Mouse (Mus musculus): ENCODE data around the gene Abtb1. TPM values are rescaled to one million over a fixed set of nuclear protein-coding genes. Genes with fewer than 3 reads are reported as not detected.

The Abtb1 gene
- polyA plus RNA-seq, 1 experiment: 239 TPM

DNA sequence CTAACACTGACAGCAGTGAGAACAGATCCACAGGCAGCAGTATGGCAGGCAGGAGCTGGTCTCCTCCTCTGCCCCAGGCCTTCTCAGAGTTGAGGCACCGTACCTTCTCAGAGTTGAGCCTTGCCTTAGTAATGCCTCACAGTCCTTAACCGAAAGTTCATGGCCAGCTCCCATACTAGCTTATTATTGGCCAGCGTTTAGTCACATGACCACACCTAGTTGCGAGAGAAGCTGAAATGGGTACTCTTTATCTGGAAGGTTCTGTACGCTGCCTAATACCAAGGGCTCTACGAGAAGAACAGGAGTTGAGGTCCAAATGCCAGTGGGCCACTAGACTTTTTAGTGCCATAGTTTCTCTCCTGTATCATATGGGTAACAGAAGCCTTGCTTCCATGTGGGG is 20.5 kb downstream of the Abtb1 start:
- H3K36me3 ChIP-seq (ENCODE audit: control insufficient read depth, insufficient read depth, low read length): no peaks in the 10 kb centered on the region
- DNase-seq: no peak
- no peak overlapping the region for H3K27ac ChIP-seq (ENCODE audit: control insufficient read depth, insufficient read depth, low read length)
- H3K4me3 ChIP-seq (ENCODE audit: control insufficient read depth, insufficient read depth, low read length): no peak overlapping the region
- H3K4me1 ChIP-seq (replicated peaks; ENCODE audit: control insufficient read depth, insufficient read depth, low read length): peaks cover 7% of the 10 kb centered on the region
- TF ChIP-seq CTCF (IDR thresholded peaks at IDR 0.05; ENCODE audit: borderline replicate concordance, control insufficient read depth, extremely low read depth, insufficient read depth, low read length, poor library complexity) (no peak), POLR2A (IDR thresholded peaks at IDR 0.05; ENCODE audit: control insufficient read depth, extremely low read depth, insufficient read depth, low read length, poor library complexity) (no peak)
- no peaks in the 10 kb centered on the region for H3K27me3 ChIP-seq (ENCODE audit: control insufficient read depth, insufficient read depth, low read length)
- WGBS: 96% methylated on average over 6 of the region's 6 CpGs

DNA sequence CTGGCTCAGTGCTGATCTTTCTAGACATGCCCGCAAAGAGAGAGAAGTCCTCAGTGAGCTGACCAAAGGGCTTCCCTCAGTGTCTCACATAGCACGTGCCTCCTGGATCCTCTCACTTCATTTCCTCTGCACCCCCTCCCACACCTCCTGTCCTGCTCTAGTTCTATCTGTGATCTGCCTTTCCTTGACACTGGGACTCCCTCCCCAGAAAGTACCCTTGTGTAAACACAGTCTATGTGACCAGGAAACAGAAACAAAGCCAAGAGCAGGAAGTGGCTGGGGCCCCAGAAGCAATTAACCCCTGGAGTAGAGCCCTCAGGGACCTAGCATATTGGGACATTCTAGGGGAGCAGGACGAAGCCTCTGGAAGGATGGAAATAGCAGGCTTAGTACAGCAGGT is 20.9 kb downstream of the Abtb1 start:
- no peak for DNase-seq
- TF ChIP-seq POLR2A (IDR thresholded peaks at IDR 0.05; ENCODE audit: control insufficient read depth, extremely low read depth, insufficient read depth, low read length, poor library complexity) (no peak), CTCF (IDR thresholded peaks at IDR 0.05; ENCODE audit: borderline replicate concordance, control insufficient read depth, extremely low read depth, insufficient read depth, low read length, poor library complexity) (no peak)
- Histone ChIP-seq H3K36me3 (ENCODE audit: control insufficient read depth, insufficient read depth, low read length) (no peaks in the 10 kb centered on the region), H3K27ac (ENCODE audit: control insufficient read depth, insufficient read depth, low read length) (no peak overlapping the region), H3K27me3 (ENCODE audit: control insufficient read depth, insufficient read depth, low read length) (no peaks in the 10 kb centered on the region), H3K4me1 (replicated peaks; ENCODE audit: control insufficient read depth, insufficient read depth, low read length) (peaks cover 7% of the 10 kb centered on the region), H3K4me3 (ENCODE audit: control insufficient read depth, insufficient read depth, low read length) (no peak overlapping the region)
- 32% methylated on average over 3 of the region's 3 CpGs for WGBS

DNA sequence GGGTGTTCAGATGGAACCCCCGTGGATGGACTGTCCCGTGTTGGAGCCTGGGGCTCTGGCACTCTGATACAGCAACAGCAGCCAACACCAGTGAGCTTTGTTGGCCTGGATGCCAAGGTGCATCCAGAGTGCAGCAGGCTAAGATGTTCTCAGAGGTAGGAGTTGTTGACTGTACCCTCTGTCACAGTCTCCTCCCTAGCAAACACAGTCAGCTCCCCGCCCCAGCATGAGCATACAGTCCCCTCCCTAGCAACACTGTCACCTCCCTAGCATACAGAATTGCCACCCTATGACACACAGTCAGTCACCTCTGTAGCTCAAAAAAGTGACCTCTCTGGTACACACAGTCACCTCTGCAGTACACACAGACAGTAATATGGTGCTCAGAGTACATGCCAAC is 24.9 kb downstream of the Abtb1 start:
- Histone ChIP-seq H3K36me3 (ENCODE audit: control insufficient read depth, insufficient read depth, low read length) (no peaks in the 10 kb centered on the region), H3K4me3 (ENCODE audit: control insufficient read depth, insufficient read depth, low read length) (no peak overlapping the region), H3K27me3 (ENCODE audit: control insufficient read depth, insufficient read depth, low read length) (no peaks in the 10 kb centered on the region), H3K27ac (ENCODE audit: control insufficient read depth, insufficient read depth, low read length) (no peak overlapping the region), H3K4me1 (replicated peaks; ENCODE audit: control insufficient read depth, insufficient read depth, low read length) (peaks cover 13% of the 10 kb centered on the region)
- TF ChIP-seq POLR2A (IDR thresholded peaks at IDR 0.05; ENCODE audit: control insufficient read depth, extremely low read depth, insufficient read depth, low read length, poor library complexity) (no peak), CTCF (IDR thresholded peaks at IDR 0.05; ENCODE audit: borderline replicate concordance, control insufficient read depth, extremely low read depth, insufficient read depth, low read length, poor library complexity) (no peak)
- 92% methylated on average over 3 of the region's 3 CpGs for WGBS
- no peak for DNase-seq

- 89% methylated on average over 3 of the region's 3 CpGs for WGBS
- Histone ChIP-seq H3K27me3 (ENCODE audit: control insufficient read depth, insufficient read depth, low read length) (no peaks in the 10 kb centered on the region), H3K4me3 (ENCODE audit: control insufficient read depth, insufficient read depth, low read length) (no peak overlapping the region), H3K4me1 (replicated peaks; ENCODE audit: control insufficient read depth, insufficient read depth, low read length) (peaks cover 16% of the 10 kb centered on the region), H3K27ac (ENCODE audit: control insufficient read depth, insufficient read depth, low read length) (no peak overlapping the region), H3K36me3 (ENCODE audit: control insufficient read depth, insufficient read depth, low read length) (no peaks in the 10 kb centered on the region)
- TF ChIP-seq CTCF (IDR thresholded peaks at IDR 0.05; ENCODE audit: borderline replicate concordance, control insufficient read depth, extremely low read depth, insufficient read depth, low read length, poor library complexity): no peak
- no peak for DNase-seq
Observed at GRCm38 (mm10) chr6:88815489-88815888, 26.3 kb downstream of the Abtb1 start.

- WGBS: 90% methylated on average over 3 of the region's 3 CpGs
- DNase-seq: no peak
- TF ChIP-seq POLR2A (IDR thresholded peaks at IDR 0.05; ENCODE audit: control insufficient read depth, extremely low read depth, insufficient read depth, low read length, poor library complexity): no peak
- TF ChIP-seq CTCF (IDR thresholded peaks at IDR 0.05; ENCODE audit: borderline replicate concordance, control insufficient read depth, extremely low read depth, insufficient read depth, low read length, poor library complexity): no peak
- Histone ChIP-seq H3K4me3 (ENCODE audit: control insufficient read depth, insufficient read depth, low read length) (no peak overlapping the region), H3K4me1 (replicated peaks; ENCODE audit: control insufficient read depth, insufficient read depth, low read length) (peaks cover 17% of the 10 kb centered on the region), H3K27me3 (ENCODE audit: control insufficient read depth, insufficient read depth, low read length) (no peaks in the 10 kb centered on the region), H3K36me3 (ENCODE audit: control insufficient read depth, insufficient read depth, low read length) (no peaks in the 10 kb centered on the region), H3K27ac (ENCODE audit: control insufficient read depth, insufficient read depth, low read length) (no peak overlapping the region)
Observed at GRCm38 (mm10) chr6:88815036-88815435, 26.7 kb downstream of the Abtb1 start.

GRCm38 (mm10) chr6:88813832-88814231 is 28.0 kb downstream of the Abtb1 start:
- no peak for TF ChIP-seq CTCF (IDR thresholded peaks at IDR 0.05; ENCODE audit: borderline replicate concordance, control insufficient read depth, extremely low read depth, insufficient read depth, low read length, poor library complexity)
- no peak for TF ChIP-seq POLR2A (IDR thresholded peaks at IDR 0.05; ENCODE audit: control insufficient read depth, extremely low read depth, insufficient read depth, low read length, poor library complexity)
- no peak for DNase-seq
- Histone ChIP-seq H3K4me3 (ENCODE audit: control insufficient read depth, insufficient read depth, low read length) (no peak overlapping the region), H3K4me1 (replicated peaks; ENCODE audit: control insufficient read depth, insufficient read depth, low read length) (peaks cover 22% of the 10 kb centered on the region), H3K36me3 (ENCODE audit: control insufficient read depth, insufficient read depth, low read length) (no peaks in the 10 kb centered on the region), H3K27me3 (ENCODE audit: control insufficient read depth, insufficient read depth, low read length) (no peaks in the 10 kb centered on the region), H3K27ac (ENCODE audit: control insufficient read depth, insufficient read depth, low read length) (no peak overlapping the region)
- 76% methylated on average over 10 of the region's 10 CpGs for WGBS

DNA sequence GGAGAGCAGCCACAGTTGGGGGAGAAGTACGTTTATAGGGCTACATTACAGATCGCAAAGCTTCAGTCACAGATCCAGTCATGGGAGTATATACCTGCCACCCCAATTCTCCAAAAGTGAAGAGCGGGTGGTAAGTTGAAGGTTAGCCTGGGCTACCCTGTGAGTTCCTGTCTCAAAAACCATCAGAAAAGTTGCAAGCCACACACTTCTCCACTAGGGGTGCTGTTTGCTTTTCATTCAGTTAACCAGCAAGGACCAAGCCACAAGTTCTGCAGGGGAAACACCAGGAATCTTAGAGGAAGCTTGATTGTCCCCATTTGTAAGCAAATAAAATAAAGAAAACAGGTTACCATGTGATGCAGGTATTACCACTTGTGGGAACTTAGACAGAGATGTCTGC is 28.9 kb downstream of the Abtb1 start:
- no peak overlapping the region for H3K27ac ChIP-seq (ENCODE audit: control insufficient read depth, insufficient read depth, low read length)
- 76% methylated on average over 3 of the region's 3 CpGs for WGBS
- peaks cover 28% of the 10 kb centered on the region for H3K4me1 ChIP-seq (replicated peaks; ENCODE audit: control insufficient read depth, insufficient read depth, low read length)
- no peak for TF ChIP-seq POLR2A (IDR thresholded peaks at IDR 0.05; ENCODE audit: control insufficient read depth, extremely low read depth, insufficient read depth, low read length, poor library complexity)
- TF ChIP-seq CTCF (IDR thresholded peaks at IDR 0.05; ENCODE audit: borderline replicate concordance, control insufficient read depth, extremely low read depth, insufficient read depth, low read length, poor library complexity): no peak
- H3K36me3 ChIP-seq (ENCODE audit: control insufficient read depth, insufficient read depth, low read length): no peaks in the 10 kb centered on the region
- no peak overlapping the region for H3K4me3 ChIP-seq (ENCODE audit: control insufficient read depth, insufficient read depth, low read length)
- H3K27me3 ChIP-seq (ENCODE audit: control insufficient read depth, insufficient read depth, low read length): no peaks in the 10 kb centered on the region
- peak; percentile 56 for DNase-seq

Measured in thymus, adult 2 months (tissue).